25 mouse cellular contexts compared by ENCODE assay signal in genomic region chr7:64400725-64401124, GRCm38 (mm10). TPM values are rescaled to one million over a fixed set of nuclear protein-coding genes. Genes with fewer than 3 reads are reported as not detected.
A peak's percentile ranks its signal among the peaks of the same experiment; 100 is the strongest.
DNase-seq lines count a peak whose midpoint lies in the region; ATAC-seq and TF ChIP-seq lines count a peak whose summit lies in the region.
"Had no signal": no experiment of that assay in that cellular context is flagged by ENCODE, and none has a peak within 500 bp of the region (broad histone marks: within the 10 kb centered on the region; RNA-seq: fewer than 3 reads in every experiment).

No protein-coding gene starts in this region.

- no peak overlapping the region for H3K4me2 ChIP-seq in liver, postnatal 0 days (ENCODE audit: low read depth, low read length)
- H3K4me2 ChIP-seq: embryonic facial prominence, embryonic 13.5 days; forebrain, embryonic 12.5 days; heart, embryonic 11.5 days; heart, embryonic 15.5 days; hindbrain, embryonic 13.5 days had no signal

- H3K27ac ChIP-seq in liver, adult 2 months (replicated peaks; ENCODE audit: insufficient read depth, low read depth, low read length) = no peak overlapping the region
- H3K27ac ChIP-seq in liver, postnatal 0 days (ENCODE audit: low read depth) = no peak overlapping the region
- peak overlapping the region; percentile 65 for H3K27ac ChIP-seq in bone marrow macrophage, adult 2 months (ENCODE audit: insufficient read depth, low read depth, low read length)
- peak overlapping the region; percentile 45 for H3K27ac ChIP-seq in macrophage
- H3K27ac ChIP-seq: embryonic facial prominence, embryonic 13.5 days; forebrain, embryonic 12.5 days; heart, adult 2 months; heart, embryonic 15.5 days; hindbrain, embryonic 13.5 days; hindbrain, postnatal 0 days had no signal

- DNase-seq in liver, adult 2 months (ENCODE audit: extremely low read depth, low read depth, low spot score) = peak; percentile 56
- no peak for DNase-seq in liver, postnatal 0 days
- DNase-seq in thymus, postnatal 25 days = no peak
- no peak for DNase-seq in B cell, adult 2 months
- DNase-seq in spleen, postnatal 10 days (ENCODE audit: low spot score in 2 of 2) = no peak
- DNase-seq: adrenal gland, adult 2 months; adrenal gland, postnatal 25 days; cerebellum, adult 11 months; cerebellum, adult 8-10 months; cerebellum, postnatal 14 days; gastrocnemius, postnatal 10 days; heart, adult 2 months; heart, postnatal 14 days had no signal

- no peaks in the 10 kb centered on the region for H3K4me1 ChIP-seq in liver, adult 2 months (ENCODE audit: control insufficient read depth, insufficient read depth, low read length)
- no peaks in the 10 kb centered on the region for H3K4me1 ChIP-seq in liver, postnatal 0 days (ENCODE audit: insufficient read depth)
- peaks cover 43% of the 10 kb centered on the region for H3K4me1 ChIP-seq in bone marrow macrophage, adult 2 months (ENCODE audit: control insufficient read depth, insufficient read depth, low read length)
- H3K4me1 ChIP-seq: embryonic facial prominence, embryonic 13.5 days; forebrain, embryonic 12.5 days; heart, embryonic 15.5 days; hindbrain, embryonic 13.5 days had no signal

- H3K36me3 ChIP-seq in liver, adult 2 months (ENCODE audit: control insufficient read depth, insufficient read depth, low read length) = peaks cover 20% of the 10 kb centered on the region
- peaks cover 18% of the 10 kb centered on the region for H3K36me3 ChIP-seq in liver, postnatal 0 days (replicated peaks; ENCODE audit: insufficient read depth, low read length)
- no peaks in the 10 kb centered on the region for H3K36me3 ChIP-seq in macrophage (ENCODE audit: inconsistent target)
- H3K36me3 ChIP-seq: forebrain, embryonic 12.5 days; heart, embryonic 15.5 days; hindbrain, embryonic 13.5 days had no signal

- no peak overlapping the region for H3K9ac ChIP-seq in liver, adult 2 months (ENCODE audit: low read depth, low read length)
- no peak overlapping the region for H3K9ac ChIP-seq in liver, postnatal 0 days (replicated peaks)
- H3K9ac ChIP-seq: embryonic facial prominence, embryonic 13.5 days; forebrain, embryonic 12.5 days; heart, embryonic 15.5 days; hindbrain, embryonic 13.5 days had no signal

- H3K27me3 ChIP-seq in liver, adult 2 months (ENCODE audit: control insufficient read depth, insufficient read depth, low read length) = no peaks in the 10 kb centered on the region
- no peaks in the 10 kb centered on the region for H3K27me3 ChIP-seq in liver, postnatal 0 days (ENCODE audit: insufficient read depth, low read length)
- H3K27me3 ChIP-seq: CH12.LX; embryonic facial prominence, embryonic 13.5 days; forebrain, embryonic 12.5 days; heart, embryonic 15.5 days; hindbrain, embryonic 13.5 days; Patski had no signal

- TF ChIP-seq POLR2A in liver, adult 2 months (IDR thresholded peaks at IDR 0.05; ENCODE audit: extremely low read depth, insufficient read depth, low read length) = no peak
- no peak for TF ChIP-seq POLR2A in bone marrow macrophage, adult 2 months (IDR thresholded peaks at IDR 0.05; ENCODE audit: borderline replicate concordance, low read depth, low read length)

- no peak for ATAC-seq in liver, postnatal 0 days
- ATAC-seq: activated CD4-positive, CD25-positive, alpha-beta regulatory T cell, adult 4 months; forebrain, embryonic 16.5 days; hindbrain, postnatal 0 days; Patski had no signal

- no peaks in the 10 kb centered on the region for H3K79me2 ChIP-seq in liver, adult 2 months (ENCODE audit: control insufficient read depth, insufficient read depth, low read length)
- H3K79me2 ChIP-seq in macrophage (ENCODE audit: inconsistent target) = peaks cover 8% of the 10 kb centered on the region; the same call in 1 of the 2 replicates

- H3K9me3 ChIP-seq in liver, postnatal 0 days (ENCODE audit: low read length) = no peaks in the 10 kb centered on the region
- H3K9me3 ChIP-seq: embryonic facial prominence, embryonic 13.5 days; forebrain, embryonic 12.5 days; heart, embryonic 15.5 days; hindbrain, embryonic 13.5 days had no signal

- 70% methylated on average over 1 of the region's 1 CpGs for WGBS in liver, adult 2 months
- 78% methylated on average over 1 of the region's 1 CpGs for WGBS in liver, postnatal 0 days (ENCODE audit: insufficient replicate concordance)
- 0% methylated on average over 1 of the region's 1 CpGs for WGBS in macrophage (ENCODE audit: missing documents)

- no peak for TF ChIP-seq EP300 in liver, postnatal 0 days (IDR thresholded peaks at IDR 0.05; ENCODE audit: low read depth)

- no peak overlapping the region for H3K4me3 ChIP-seq in liver, adult 2 months (ENCODE audit: insufficient read depth, low read depth, low read length)
- H3K4me3 ChIP-seq in liver, postnatal 0 days (ENCODE audit: low read depth, low read length) = no peak overlapping the region
- H3K4me3 ChIP-seq in bone marrow macrophage, adult 2 months (ENCODE audit: insufficient read depth, low read length) = no peak overlapping the region
- H3K4me3 ChIP-seq in macrophage (ENCODE audit: inconsistent target) = no peak overlapping the region
- H3K4me3 ChIP-seq: embryonic facial prominence, embryonic 13.5 days; forebrain, embryonic 12.5 days; heart, adult 2 months; heart, embryonic 15.5 days; hindbrain, embryonic 13.5 days had no signal

- no peak for TF ChIP-seq CTCF in liver, adult 2 months (IDR thresholded peaks at IDR 0.05; ENCODE audit: low read depth, low read length)
- TF ChIP-seq CTCF in liver, postnatal 0 days (IDR thresholded peaks at IDR 0.05; ENCODE audit: low read depth) = no peak
- TF ChIP-seq CTCF in bone marrow macrophage, adult 2 months (IDR thresholded peaks at IDR 0.05; ENCODE audit: low read depth, low read length) = no peak

RNA-seq across cellular contexts. Expression of gene Mcee, which starts 8.3 kb away (rescaled TPM):
- 90.7 and 115 TPM in 2 replicates for total RNA-seq in liver, adult 2 months (2014; rRNA removed)
- polyA plus RNA-seq in liver, adult 2 months (2012; rRNA removed) = 41.8 and 51.3 TPM in 2 replicates
- polyA plus RNA-seq in liver, postnatal 0 days (2015; fragmentation: Nextera tagmentation; extraction: Ambion mirVana) = 101 and 118 TPM in 2 replicates
- polyA plus RNA-seq in bone marrow macrophage, adult 2 months (2012; ENCODE audit: insufficient read depth, insufficient read length, missing spikeins) = 69.6 and 95.3 TPM in 2 replicates
- total RNA-seq in macrophage (2018; cell fraction: chromatin; rRNA removed) = 10 to 100 TPM in 14 of 26 experiments, 1 to 10 TPM in 10, not detected in 2; 2.2 to 20.8 (median 11.0) TPM
- 100 to 1,000 TPM in 1 of 26 experiments, 10 to 100 TPM in 25; 44.4 to 122 (median 70.0) TPM for total RNA-seq in macrophage (2018; cell fraction: cytosol; rRNA removed)
- 10 to 100 TPM in 24 of 26 experiments, 1 to 10 TPM in 2; 8.1 to 45.6 (median 17.6) TPM for total RNA-seq in macrophage (2018; cell fraction: nucleus; rRNA removed)
- 58.1 to 88.1 TPM (median 62.8 TPM) in 3 replicates for polyA plus RNA-seq in macrophage (2018)

RNA-seq across cellular contexts. Expression of gene Mphosph10, which starts 8.7 kb away (rescaled TPM):
- 3.2 and 4.8 TPM in 2 replicates for total RNA-seq in liver, adult 2 months (2014; rRNA removed)
- polyA plus RNA-seq in liver, adult 2 months (2012; rRNA removed) = 0.61 and 0.91 TPM in 2 replicates
- polyA plus RNA-seq in liver, postnatal 0 days (2015; fragmentation: Nextera tagmentation; extraction: Ambion mirVana) = 17.0 and 17.6 TPM in 2 replicates
- polyA plus RNA-seq in bone marrow macrophage, adult 2 months (2012; ENCODE audit: insufficient read depth, insufficient read length, missing spikeins) = 20.0 and 21.4 TPM in 2 replicates
- 10 to 100 TPM in 24 of 26 experiments, 1 to 10 TPM in 2; 7.1 to 42.2 (median 23.3) TPM for total RNA-seq in macrophage (2018; cell fraction: chromatin; rRNA removed)
- 10 to 100 TPM; 12.1 to 28.7 (median 23.4) TPM for total RNA-seq in macrophage (2018; cell fraction: cytosol; rRNA removed)
- total RNA-seq in macrophage (2018; cell fraction: nucleus; rRNA removed) = 10 to 100 TPM in 25 of 26 experiments, 1 to 10 TPM in 1; 8.4 to 43.8 (median 15.9) TPM
- 19.9 to 52.8 TPM (median 42.2 TPM) in 3 replicates for polyA plus RNA-seq in macrophage (2018)

RNA-seq across cellular contexts. Expression of gene Fan1, which starts 26.8 kb away (rescaled TPM):
- total RNA-seq in liver, adult 2 months (2014; rRNA removed) = 5.4 and 6.0 TPM in 2 replicates
- polyA plus RNA-seq in liver, adult 2 months (2012; rRNA removed) = 1.9 and 2.1 TPM in 2 replicates
- polyA plus RNA-seq in liver, postnatal 0 days (2015; fragmentation: Nextera tagmentation; extraction: Ambion mirVana) = 1.5 and 1.6 TPM in 2 replicates
- 2.3 and 3.7 TPM in 2 replicates for polyA plus RNA-seq in bone marrow macrophage, adult 2 months (2012; ENCODE audit: insufficient read depth, insufficient read length, missing spikeins)
- 10 to 100 TPM in 13 of 26 experiments, 1 to 10 TPM in 11, under 1 TPM in 2; 0.74 to 24.8 (median 9.4) TPM for total RNA-seq in macrophage (2018; cell fraction: chromatin; rRNA removed)
- total RNA-seq in macrophage (2018; cell fraction: cytosol; rRNA removed) = 1 to 10 TPM in 23 of 26 experiments, under 1 TPM in 3; 0.38 to 5.7 (median 3.3) TPM
- 10 to 100 TPM in 6 of 26 experiments, 1 to 10 TPM in 20; 1.2 to 15.9 (median 6.1) TPM for total RNA-seq in macrophage (2018; cell fraction: nucleus; rRNA removed)
- 2.9 to 3.8 TPM (median 3.3 TPM) in 3 replicates for polyA plus RNA-seq in macrophage (2018)

Comparison
In these comparisons a context has a peak if more than half of its experiments do, and no peak if none do; other contexts are left out.
1. H3K27ac ChIP-seq: peak in bone marrow macrophage, adult 2 months (single experiment) and macrophage (single experiment); none in liver, adult 2 months (single experiment) and liver, postnatal 0 days (single experiment).